Mouse (Mus musculus) heart, embryonic 11.5 days (tissue): ENCODE measurements around the gene Wsb1. TPM values are rescaled to one million over a fixed set of nuclear protein-coding genes. Genes with fewer than 3 reads are reported as not detected.

Source experiments
- ATAC-seq: fragments of 200-750 bp; cut with Nextera tagmentation; replicated peaks from 2 replicates; pipeline ENCODE4 v1.8.0; 2017; ENCODE audit warnings: moderate library complexity; ENCODE audit not compliant: insufficient number of reproducible peaks, low FRiP score, low TSS enrichment
- H3K27ac ChIP-seq: fragments of 300-500 bp; sonication (generic); 2 replicates; pipeline ENCODE4 v1.5.1; 2014; ENCODE audit warnings: mild to moderate bottlenecking, low read depth, low read length
- H3K27me3 ChIP-seq: fragments of 300-500 bp; sonication (generic); 2 replicates; pipeline ENCODE4 v1.6.1; 2014; ENCODE audit warnings: mild to moderate bottlenecking, low read length, mixed read lengths; ENCODE audit not compliant: control insufficient read depth, insufficient read depth
- H3K36me3 ChIP-seq: fragments of 300-500 bp; sonication (generic); 2 replicates; pipeline ENCODE4 v1.6.1; 2014; ENCODE audit warnings: mild to moderate bottlenecking, low read length, moderate library complexity, mixed read lengths; ENCODE audit not compliant: control insufficient read depth, insufficient read depth
- H3K4me1 ChIP-seq: fragments of 300-500 bp; sonication (generic); 2 replicates; pipeline ENCODE4 v1.6.1; 2014; ENCODE audit warnings: low read length; ENCODE audit not compliant: control insufficient read depth, insufficient read depth
- H3K4me2 ChIP-seq: fragments of 300-500 bp; sonication (generic); 2 replicates; pipeline ENCODE4 v1.6.1; 2014; ENCODE audit warnings: mild to moderate bottlenecking, moderate library complexity
- H3K4me3 ChIP-seq: fragments of 300-500 bp; sonication (generic); 2 replicates; pipeline ENCODE4 v1.5.1; 2014; ENCODE audit warnings: low read depth, low read length
- H3K9ac ChIP-seq: fragments of 300-500 bp; sonication (generic); 2 replicates; pipeline ENCODE4 v1.6.1; 2014; ENCODE audit warnings: mild to moderate bottlenecking, low read depth, low read length, moderate library complexity
- H3K9me3 ChIP-seq: fragments of 300-500 bp; sonication (generic); replicated peaks from 2 replicates; pipeline ENCODE4 v1.6.1; 2016; ENCODE audit warnings: low read length; ENCODE audit not compliant: control insufficient read depth
- WGBS: fragments of 180-500 bp; shearing (Covaris S2); extraction: QIAGEN DNeasy Blood & Tissue Kit; methylation state at CpG from one replicate; pipeline ENCODE4 v1.1.7; 2014; ENCODE audit not compliant: insufficient replicate concordance; 5-methylcytosine and 5-hydroxymethylcytosine counted together
- polyA plus RNA-seq: library from polyadenylated mRNA; unstranded; fragments of >200 nt; fragmentation: Nextera tagmentation; extraction: Ambion mirVana; gene quantifications from 2 replicates; pipeline ENCODE4 v1.2.1, GENCODE M21; 2014

Wsb1 gene
- polyA plus RNA-seq, 1 experiment from 2014 or later: 196 TPM

- no peak overlapping the region for H3K9ac ChIP-seq
- H3K27ac ChIP-seq: no peak overlapping the region
- no peak for ATAC-seq
- peaks cover 14% of the 10 kb centered on the region for H3K4me1 ChIP-seq
- no peak overlapping the region for H3K4me2 ChIP-seq
- 74% methylated on average over 3 of the region's 3 CpGs for WGBS
- no peak overlapping the region for H3K4me3 ChIP-seq
- H3K27me3 ChIP-seq: no peaks in the 10 kb centered on the region
- no peaks in the 10 kb centered on the region for H3K9me3 ChIP-seq
- no peaks in the 10 kb centered on the region for H3K36me3 ChIP-seq
Measured at GRCm38 (mm10) chr11:79292130-79292529, 37.7 kb upstream of the Wsb1 start.

- Histone ChIP-seq H3K4me2 (no peak overlapping the region), H3K9me3 (no peaks in the 10 kb centered on the region), H3K27me3 (no peaks in the 10 kb centered on the region), H3K9ac (no peak overlapping the region), H3K4me3 (no peak overlapping the region), H3K36me3 (no peaks in the 10 kb centered on the region), H3K4me1 (peaks cover 16% of the 10 kb centered on the region), H3K27ac (no peak overlapping the region)
- 62% methylated on average over 5 of the region's 5 CpGs for WGBS
- no peak for ATAC-seq
Measured at GRCm38 (mm10) chr11:79291651-79292050, 37.2 kb upstream of the Wsb1 start.

DNA sequence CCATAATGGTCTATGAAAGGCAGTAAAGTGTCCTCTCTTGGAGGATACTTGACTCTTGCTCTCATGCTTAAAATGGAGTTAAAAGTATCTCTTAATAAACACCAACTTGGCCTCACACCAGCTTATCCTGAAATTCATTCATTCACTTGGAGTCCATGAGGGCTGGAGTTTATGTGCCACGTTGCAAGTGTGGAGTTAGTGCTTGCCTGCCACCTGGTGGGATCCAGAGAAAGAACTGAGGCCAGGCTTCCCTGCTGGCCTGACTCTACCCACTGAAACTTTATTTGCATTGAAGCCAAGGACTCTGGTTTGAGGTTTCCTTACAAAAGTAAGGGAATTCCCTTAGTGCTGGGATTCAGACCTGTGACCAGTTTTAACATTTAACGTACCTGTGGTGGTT lies 36.0 kb upstream of the Wsb1 start:
- peaks cover 25% of the 10 kb centered on the region for H3K4me1 ChIP-seq
- no peak for ATAC-seq
- H3K27me3 ChIP-seq: no peaks in the 10 kb centered on the region
- no peak overlapping the region for H3K9ac ChIP-seq
- no peak overlapping the region for H3K4me2 ChIP-seq
- H3K9me3 ChIP-seq: no peaks in the 10 kb centered on the region
- WGBS: 39% methylated on average over 2 of the region's 2 CpGs
- no peak overlapping the region for H3K4me3 ChIP-seq
- no peaks in the 10 kb centered on the region for H3K36me3 ChIP-seq
- H3K27ac ChIP-seq: no peak overlapping the region

DNA sequence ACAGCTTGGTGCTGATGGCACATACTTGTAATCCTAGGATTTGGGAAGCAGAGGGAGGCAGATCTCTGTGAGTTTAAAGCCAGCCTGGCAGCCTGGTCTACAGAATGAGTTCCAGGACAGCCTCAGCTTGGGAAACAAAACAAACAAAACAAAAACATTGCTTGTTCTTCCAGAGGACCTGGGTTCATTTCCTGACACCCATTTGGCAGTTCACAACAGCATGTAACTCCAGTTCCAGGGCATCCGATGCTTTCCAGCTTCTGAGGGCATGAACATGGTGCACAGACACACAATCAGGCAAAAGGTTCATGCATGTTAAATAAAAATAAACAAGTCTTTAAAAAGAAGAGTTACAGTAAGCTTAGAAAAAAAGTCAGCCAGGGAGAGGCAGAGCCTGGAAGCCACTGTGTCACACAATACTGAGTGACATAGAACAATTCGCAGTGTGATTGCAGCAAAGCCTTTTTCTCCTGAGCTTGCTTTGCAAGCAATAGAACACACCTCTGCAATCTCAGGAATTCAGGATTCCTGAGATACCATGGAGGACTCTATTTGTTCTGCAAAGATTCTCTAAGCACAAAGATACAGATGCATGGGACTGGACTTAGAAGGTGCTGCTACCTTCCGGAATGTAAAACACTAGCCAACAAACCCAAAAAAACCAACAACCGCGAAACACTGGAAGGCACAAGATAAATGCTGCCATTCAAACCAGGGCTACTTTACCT lies 34.6 kb upstream of the Wsb1 start:
- 50% methylated on average over 5 of the region's 5 CpGs for WGBS
- Histone ChIP-seq H3K4me3 (no peak overlapping the region), H3K27me3 (no peaks in the 10 kb centered on the region), H3K9me3 (no peaks in the 10 kb centered on the region), H3K4me2 (no peak overlapping the region), H3K9ac (no peak overlapping the region), H3K36me3 (no peaks in the 10 kb centered on the region), H3K4me1 (peaks cover 25% of the 10 kb centered on the region), H3K27ac (0 out of 2 replicates have a peak overlapping the region, but pooled peaks have one; percentile 15)
- ATAC-seq: no peak

GRCm38 (mm10) chr11:79288278-79288843 lies 33.9 kb upstream of the Wsb1 start:
- H3K27ac ChIP-seq: no peak overlapping the region
- H3K4me1 ChIP-seq: peaks cover 25% of the 10 kb centered on the region
- no peak for ATAC-seq
- 76% methylated on average over 7 of the region's 7 CpGs for WGBS
- H3K9ac ChIP-seq: no peak overlapping the region
- H3K9me3 ChIP-seq: no peaks in the 10 kb centered on the region
- H3K36me3 ChIP-seq: no peaks in the 10 kb centered on the region
- no peaks in the 10 kb centered on the region for H3K27me3 ChIP-seq
- no peak overlapping the region for H3K4me2 ChIP-seq
- no peak overlapping the region for H3K4me3 ChIP-seq

- no peak for ATAC-seq
- WGBS: 67% methylated on average over 6 of the region's 6 CpGs
- H3K27ac ChIP-seq: no peak overlapping the region
- H3K4me2 ChIP-seq: no peak overlapping the region
- no peak overlapping the region for H3K4me3 ChIP-seq
- H3K36me3 ChIP-seq: no peaks in the 10 kb centered on the region
- peaks cover 25% of the 10 kb centered on the region for H3K4me1 ChIP-seq
- no peaks in the 10 kb centered on the region for H3K9me3 ChIP-seq
- H3K9ac ChIP-seq: no peak overlapping the region
- H3K27me3 ChIP-seq: no peaks in the 10 kb centered on the region
Measured at GRCm38 (mm10) chr11:79287447-79287846, 33.0 kb upstream of the Wsb1 start.

- Histone ChIP-seq H3K4me3 (no peak overlapping the region), H3K9ac (no peak overlapping the region), H3K9me3 (no peaks in the 10 kb centered on the region), H3K4me2 (no peak overlapping the region), H3K27me3 (no peaks in the 10 kb centered on the region), H3K4me1 (peaks cover 26% of the 10 kb centered on the region), H3K27ac (no peak overlapping the region), H3K36me3 (no peaks in the 10 kb centered on the region)
- ATAC-seq: no peak
- WGBS: 16% methylated on average over 9 of the region's 9 CpGs
Measured at GRCm38 (mm10) chr11:79286305-79286799, 31.9 kb upstream of the Wsb1 start.

- WGBS: 84% methylated on average over 4 of the region's 4 CpGs
Measured at GRCm38 (mm10) chr11:79283350-79284030, 29.0 kb upstream of the Wsb1 start.

More at GRCm38 (mm10) chr11:79283350-79284030, 29.0 kb upstream of the Wsb1 start:
- Histone ChIP-seq H3K27me3 (no peaks in the 10 kb centered on the region), H3K9ac (no peak overlapping the region), H3K4me3 (no peak overlapping the region), H3K4me2 (no peak overlapping the region), H3K9me3 (no peaks in the 10 kb centered on the region), H3K36me3 (no peaks in the 10 kb centered on the region), H3K4me1 (peaks cover 15% of the 10 kb centered on the region), H3K27ac (no peak overlapping the region)
- ATAC-seq: no peak
